Mouse (Mus musculus): ENCODE data around the gene Nup153.

The Nup153 gene

GRCm38 (mm10) chr13:46663461-46663964, 64.2 kb downstream of the Nup153 start:
- no peak for DNase-seq

- DNase-seq, result no peak
These were observed 68.5 kb downstream of the Nup153 start for GRCm38 (mm10) chr13:46659211-46659610.

DNA sequence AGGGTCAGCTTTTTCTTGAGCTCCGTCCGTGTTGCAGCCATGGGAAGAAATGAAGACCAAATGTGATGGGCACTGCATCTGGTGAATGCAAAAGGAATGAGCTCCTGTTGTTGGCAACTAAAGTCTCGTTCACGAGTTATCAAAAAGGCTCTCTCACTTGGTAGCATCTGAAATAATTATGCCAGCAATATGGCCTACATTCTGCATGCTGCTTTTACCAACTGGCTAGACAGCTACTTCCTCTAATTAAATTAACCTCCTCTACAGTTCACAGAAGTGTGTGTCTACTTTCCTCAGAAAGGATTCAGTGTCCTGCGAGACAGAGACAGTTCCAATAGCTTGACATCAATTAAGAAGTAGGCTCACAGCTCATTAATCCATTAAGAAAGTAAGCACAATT, 73.2 kb downstream of the Nup153 start:
- no peak for DNase-seq

DNA sequence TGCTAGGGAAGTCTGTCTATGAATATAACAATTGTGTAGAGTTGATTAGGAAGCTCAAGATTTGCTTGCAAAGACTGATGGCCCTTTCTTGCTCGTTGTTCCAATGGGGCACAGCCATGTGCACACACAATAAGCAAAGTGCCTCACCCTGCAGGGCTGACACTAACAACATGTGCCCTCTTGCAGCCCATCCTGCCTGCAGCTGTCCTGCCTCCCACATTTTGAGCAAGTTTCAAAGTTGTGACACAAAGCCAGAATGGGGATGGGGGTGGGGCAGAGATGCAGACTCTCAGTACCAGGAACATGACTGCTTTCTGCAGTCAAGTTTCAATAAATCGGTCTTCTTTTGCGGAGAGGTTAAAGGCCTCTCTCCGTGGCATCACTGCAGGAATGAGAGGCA, 74.1 kb downstream of the Nup153 start:
- DNase-seq, result no peak

GRCm38 (mm10) chr13:46652671-46653070, 75.1 kb downstream of the Nup153 start:
- no peak for DNase-seq

DNA sequence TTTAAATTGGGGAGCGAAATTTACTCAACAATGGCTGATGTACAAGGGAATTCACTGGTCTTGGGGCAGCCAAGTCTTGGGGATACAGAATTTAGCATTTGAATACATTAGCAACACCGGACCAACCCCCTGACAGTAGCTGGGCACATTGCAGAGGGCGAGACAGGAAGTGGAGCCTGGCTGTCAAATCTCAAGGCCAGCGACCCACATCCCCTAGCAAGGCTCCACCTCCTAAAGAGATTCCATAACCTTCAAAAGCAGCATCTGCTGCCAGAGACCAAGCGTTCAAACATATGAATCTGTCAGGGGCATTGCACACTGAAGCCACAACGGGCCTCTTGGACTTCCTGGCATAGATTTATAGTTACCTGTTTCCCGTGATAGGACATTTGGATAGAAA, 75.9 kb downstream of the Nup153 start:
- no peak for DNase-seq

DNA sequence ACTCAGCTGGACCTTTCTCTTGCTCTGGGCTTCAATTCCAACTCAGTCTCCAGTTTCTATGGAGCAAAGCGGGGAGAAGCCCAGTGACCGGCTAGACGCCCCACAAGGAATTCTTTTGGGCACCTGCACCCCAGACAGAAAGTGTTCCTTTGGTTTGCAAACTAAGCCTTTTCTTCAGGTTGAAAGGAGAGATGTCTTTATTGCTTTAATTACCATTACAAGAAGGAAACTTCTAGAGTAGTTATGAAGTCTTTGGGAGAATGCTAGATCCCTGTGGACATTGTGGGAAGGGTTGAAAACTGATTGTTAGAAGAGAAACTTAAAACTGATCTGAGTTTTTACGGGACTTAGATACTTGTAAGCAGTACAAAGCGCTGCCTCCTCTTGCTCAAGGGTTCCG, 82.3 kb downstream of the Nup153 start:
- no peak for DNase-seq

DNA sequence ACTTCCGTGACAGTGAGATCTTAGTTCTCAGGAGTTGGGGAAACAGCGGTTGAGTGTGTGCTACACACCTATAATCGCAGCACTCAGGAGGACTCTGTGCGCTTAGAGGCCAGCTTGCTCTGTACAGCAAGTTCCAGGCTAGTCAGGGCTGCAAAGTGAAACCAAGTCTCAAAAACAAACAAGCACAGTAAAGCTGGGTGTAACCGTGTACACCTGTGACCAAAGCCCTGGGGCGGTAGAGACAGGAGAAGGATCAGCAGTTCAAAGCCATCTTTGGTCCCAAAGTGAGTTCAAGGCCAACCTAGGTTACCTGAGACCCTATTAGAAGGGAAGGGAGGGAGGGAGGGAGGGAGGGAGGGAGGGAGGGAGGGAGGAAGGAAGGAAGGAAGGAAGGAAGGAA, 83.6 kb downstream of the Nup153 start:
- no peak for DNase-seq

- no peak for DNase-seq
These were observed 85.4 kb downstream of the Nup153 start for GRCm38 (mm10) chr13:46642318-46642717.

- no peak for DNase-seq
These were observed 86.9 kb downstream of the Nup153 start for GRCm38 (mm10) chr13:46640608-46641468.

DNA sequence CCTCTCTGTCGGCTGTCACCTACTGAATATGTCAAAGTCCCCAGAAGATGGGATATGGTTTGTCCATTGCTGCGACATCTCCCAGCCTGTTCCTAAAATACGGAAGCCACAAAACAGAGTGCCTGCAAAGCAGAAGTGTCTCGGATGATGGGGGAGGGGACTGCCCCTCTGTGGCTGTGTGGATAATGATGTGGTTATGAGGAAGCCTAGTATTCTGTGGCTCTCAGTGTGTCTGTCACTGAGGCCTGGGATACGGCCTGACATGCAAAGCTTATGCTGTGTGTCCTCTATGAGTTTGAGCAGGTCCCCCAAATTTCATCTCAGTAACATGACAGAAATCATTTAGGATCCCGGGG, 93.6 kb downstream of the Nup153 start:
- DNase-seq, result peak; percentile 23

DNA sequence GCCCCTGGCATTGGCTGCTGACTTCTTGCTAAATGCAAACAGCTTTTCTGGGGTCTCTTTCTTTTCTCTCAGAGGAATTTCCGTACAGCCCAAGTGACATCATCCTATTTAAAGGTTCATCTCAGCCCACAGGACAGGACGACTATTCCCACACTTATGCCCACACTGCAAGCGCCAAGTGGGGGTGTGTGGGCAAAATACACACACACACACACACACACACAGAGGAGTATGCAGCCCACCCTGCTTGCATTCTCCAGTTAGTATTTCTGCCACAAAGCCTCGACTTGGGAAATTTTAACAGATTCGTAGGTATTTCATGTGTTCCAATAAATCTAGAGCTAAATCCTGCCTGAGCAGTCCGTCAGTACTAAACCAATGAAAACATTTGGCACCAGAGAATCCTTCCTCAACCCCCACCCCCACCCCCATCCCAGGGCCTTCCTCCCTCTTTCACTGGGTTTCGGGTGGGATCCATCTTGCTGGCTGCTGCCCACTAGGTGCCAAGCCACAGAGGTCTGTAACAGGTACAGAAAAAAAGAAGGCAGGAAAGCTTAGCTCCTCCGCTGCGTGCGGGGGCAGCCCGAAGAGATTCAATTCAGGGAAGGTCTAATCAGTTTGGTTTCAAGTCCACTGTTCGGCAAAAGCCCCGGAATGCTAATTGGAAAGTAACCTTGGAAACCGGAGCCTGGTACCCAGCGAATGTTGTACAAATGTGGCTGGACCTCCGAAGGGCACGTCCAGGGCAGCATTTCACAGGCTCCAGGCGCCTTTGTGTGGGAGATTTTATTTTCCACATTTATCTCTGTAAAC, 94.2 kb downstream of the Nup153 start:
- peak; percentile 48 for DNase-seq

DNA sequence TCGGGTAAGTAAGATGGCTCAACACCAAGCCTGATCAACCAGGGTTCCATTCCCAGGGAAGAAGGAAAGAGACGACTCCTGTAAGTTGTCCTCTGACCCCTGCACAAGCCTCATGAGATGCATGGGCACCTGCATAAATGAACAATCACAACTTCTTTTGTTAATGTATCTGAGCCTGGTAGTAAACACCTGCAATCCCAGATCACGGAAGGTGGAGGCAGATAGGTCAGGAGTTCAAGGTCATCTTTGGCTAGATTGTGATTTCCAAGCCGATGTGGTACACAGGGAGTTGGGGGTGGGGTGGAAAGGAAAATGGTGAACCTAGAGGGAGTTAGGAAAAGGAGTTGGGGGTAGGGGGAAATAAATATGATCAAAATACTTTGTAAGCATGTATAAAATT, 94.9 kb downstream of the Nup153 start:
- DNase-seq, result no peak

Measured in right cerebral cortex, postnatal 25 days (tissue).